Mouse (Mus musculus) B cell, adult 2 months (primary cell): ENCODE measurements around the gene Vmn1r116.
"Not testable (repeated sequence)": the region's sequence is repeated elsewhere in the genome, so short reads cannot be mapped to it uniquely, and the experiment has no call there.

Experiments
- DNase-seq, 2 experiments: peaks; one replicate each; pipeline ENCODE4 v3.0.0; 2022

Vmn1r116 gene

DNA sequence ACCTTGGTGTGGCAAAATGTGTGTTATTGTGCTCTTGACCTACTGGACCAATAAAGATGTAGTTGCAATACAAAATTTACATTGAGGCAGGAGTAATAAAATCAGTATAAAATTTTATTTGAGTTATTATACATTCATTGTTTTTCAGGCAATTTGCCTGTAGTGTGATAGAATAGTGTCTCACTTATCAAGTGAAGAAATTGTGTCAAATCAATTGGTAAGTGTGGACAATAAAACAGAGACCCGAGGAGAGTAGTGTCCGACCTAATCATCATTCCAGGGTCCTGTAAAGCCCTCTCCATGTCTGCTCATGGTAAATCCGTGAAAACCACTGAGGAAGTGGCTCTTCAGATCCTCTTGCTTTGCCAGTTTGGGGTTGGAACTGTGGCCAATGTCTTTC is at the start of gene Vmn1r116:
Vmn1r116 (plus strand) TSS at position 301 of the 400 bp plus-strand sequence.
- DNase-seq, result not testable (repeated sequence)

- DNase-seq, result not testable (repeated sequence)
Observed at GRCm38 (mm10) chr7:20844885-20845284, 27.2 kb upstream of the Vmn1r116 start, which contains the start of gene Vmn1r115. TSS of gene Vmn1r115 (minus strand) at chr7:20844985.

- not testable (repeated sequence) for DNase-seq
Observed at GRCm38 (mm10) chr7:20884021-20884420, 12.0 kb downstream of the Vmn1r116 start, which contains the start of gene Vmn1r117. TSS of gene Vmn1r117 (minus strand) at chr7:20884121.

DNA sequence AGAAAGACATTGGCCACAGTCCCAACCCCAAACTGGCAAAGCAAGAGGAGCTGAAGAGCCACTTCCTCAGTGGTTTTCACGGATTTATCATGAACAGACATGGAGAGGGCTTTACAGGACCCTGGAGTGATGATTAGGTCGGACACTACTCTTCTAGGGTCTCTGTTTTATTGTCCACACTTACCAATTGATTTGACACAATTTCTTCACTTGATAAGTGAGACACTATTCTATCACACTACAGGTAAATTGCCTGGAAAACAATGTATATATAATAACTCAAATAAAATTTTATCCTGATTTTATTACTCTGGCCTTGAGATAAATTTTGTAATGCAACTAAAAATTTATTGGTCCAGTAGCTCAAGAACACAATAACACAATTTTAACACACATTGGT is 40.2 kb downstream of the Vmn1r116 start, which contains the start of gene Vmn1r118:
Vmn1r118 (minus strand) TSS at position 101 of the 400 bp plus-strand sequence.
- DNase-seq, result not testable (repeated sequence)
